Mouse (Mus musculus) embryo, embryonic 11.5 days (tissue): ENCODE measurements at regions not wholly inside any gene's neighbourhood (a gene's known extent, or its start where the extent isn't known, plus 50 kb on each side); places are given as distances from the start of the nearest gene placed in this dataset.

Source experiments
- DNase-seq: peaks from one replicate; pipeline ENCODE4 v3.0.0-alpha.2; 2012; ENCODE audit warnings: low read depth, low spot score

GRCm38 (mm10) chr8:7024336-7024735 is 1636.7 kb downstream of the Efnb2 start:
- DNase-seq = no peak

GRCm38 (mm10) chr8:7011881-7012280 is 1649.2 kb downstream of the Efnb2 start:
- no peak for DNase-seq

- DNase-seq = no peak
Measured at GRCm38 (mm10) chr8:6991516-6991915, 1669.5 kb downstream of the Efnb2 start.

GRCm38 (mm10) chr8:6989359-6990095 is 1671.5 kb downstream of the Efnb2 start:
- no peak for DNase-seq

- DNase-seq = no peak
Measured at GRCm38 (mm10) chr8:6973961-6974360, 1687.1 kb downstream of the Efnb2 start.

GRCm38 (mm10) chr8:6963006-6963799 is 1697.8 kb downstream of the Efnb2 start:
- DNase-seq = no peak

- DNase-seq = no peak
Measured at GRCm38 (mm10) chr8:6958086-6958485, 1703.0 kb downstream of the Efnb2 start.

GRCm38 (mm10) chr8:6954251-6954650 is 1706.8 kb downstream of the Efnb2 start:
- DNase-seq = no peak

GRCm38 (mm10) chr8:6922467-6922866 is 1738.6 kb downstream of the Efnb2 start:
- no peak for DNase-seq

GRCm38 (mm10) chr8:6907682-6908081 is 1753.4 kb downstream of the Efnb2 start:
- no peak for DNase-seq

- no peak for DNase-seq
Measured at GRCm38 (mm10) chr8:6891456-6891855, 1769.6 kb downstream of the Efnb2 start.

- no peak for DNase-seq
Measured at GRCm38 (mm10) chr8:6886779-6887402, 1774.2 kb downstream of the Efnb2 start.

GRCm38 (mm10) chr8:6884828-6885227 is 1776.2 kb downstream of the Efnb2 start:
- DNase-seq = no peak

GRCm38 (mm10) chr8:6882626-6883025 is 1777.5 kb upstream of the Slc10a2 start:
- DNase-seq = no peak
